Mouse (Mus musculus) heart, embryonic 11.5 days (tissue): ENCODE results near the gene Chst10. TPM values are rescaled to one million over a fixed set of nuclear protein-coding genes. Genes with fewer than 3 reads are reported as not detected.

Experiments
- ATAC-seq: fragments of 200-750 bp; cut with Nextera tagmentation; replicated peaks from 2 replicates; pipeline ENCODE4 v1.8.0; 2017; ENCODE audit warnings: moderate library complexity; ENCODE audit not compliant: insufficient number of reproducible peaks, low FRiP score, low TSS enrichment
- H3K27ac ChIP-seq: fragments of 300-500 bp; sonication (generic); 2 replicates; pipeline ENCODE4 v1.5.1; 2014; ENCODE audit warnings: mild to moderate bottlenecking, low read depth, low read length
- H3K27me3 ChIP-seq: fragments of 300-500 bp; sonication (generic); 2 replicates; pipeline ENCODE4 v1.6.1; 2014; ENCODE audit warnings: mild to moderate bottlenecking, low read length, mixed read lengths; ENCODE audit not compliant: control insufficient read depth, insufficient read depth
- H3K36me3 ChIP-seq: fragments of 300-500 bp; sonication (generic); 2 replicates; pipeline ENCODE4 v1.6.1; 2014; ENCODE audit warnings: mild to moderate bottlenecking, low read length, moderate library complexity, mixed read lengths; ENCODE audit not compliant: control insufficient read depth, insufficient read depth
- H3K4me1 ChIP-seq: fragments of 300-500 bp; sonication (generic); 2 replicates; pipeline ENCODE4 v1.6.1; 2014; ENCODE audit warnings: low read length; ENCODE audit not compliant: control insufficient read depth, insufficient read depth
- H3K4me2 ChIP-seq: fragments of 300-500 bp; sonication (generic); 2 replicates; pipeline ENCODE4 v1.6.1; 2014; ENCODE audit warnings: mild to moderate bottlenecking, moderate library complexity
- H3K4me3 ChIP-seq: fragments of 300-500 bp; sonication (generic); 2 replicates; pipeline ENCODE4 v1.5.1; 2014; ENCODE audit warnings: low read depth, low read length
- H3K9ac ChIP-seq: fragments of 300-500 bp; sonication (generic); 2 replicates; pipeline ENCODE4 v1.6.1; 2014; ENCODE audit warnings: mild to moderate bottlenecking, low read depth, low read length, moderate library complexity
- H3K9me3 ChIP-seq: fragments of 300-500 bp; sonication (generic); replicated peaks from 2 replicates; pipeline ENCODE4 v1.6.1; 2016; ENCODE audit warnings: low read length; ENCODE audit not compliant: control insufficient read depth
- WGBS: fragments of 180-500 bp; shearing (Covaris S2); extraction: QIAGEN DNeasy Blood & Tissue Kit; methylation state at CpG from one replicate; pipeline ENCODE4 v1.1.7; 2014; ENCODE audit not compliant: insufficient replicate concordance; 5-methylcytosine and 5-hydroxymethylcytosine counted together
- polyA plus RNA-seq: library from polyadenylated mRNA; unstranded; fragments of >200 nt; fragmentation: Nextera tagmentation; extraction: Ambion mirVana; gene quantifications from 2 replicates; pipeline ENCODE4 v1.2.1, GENCODE M21; 2014

Gene Chst10
- polyA plus RNA-seq, 1 experiment from 2014 or later, result 7.1 TPM

DNA sequence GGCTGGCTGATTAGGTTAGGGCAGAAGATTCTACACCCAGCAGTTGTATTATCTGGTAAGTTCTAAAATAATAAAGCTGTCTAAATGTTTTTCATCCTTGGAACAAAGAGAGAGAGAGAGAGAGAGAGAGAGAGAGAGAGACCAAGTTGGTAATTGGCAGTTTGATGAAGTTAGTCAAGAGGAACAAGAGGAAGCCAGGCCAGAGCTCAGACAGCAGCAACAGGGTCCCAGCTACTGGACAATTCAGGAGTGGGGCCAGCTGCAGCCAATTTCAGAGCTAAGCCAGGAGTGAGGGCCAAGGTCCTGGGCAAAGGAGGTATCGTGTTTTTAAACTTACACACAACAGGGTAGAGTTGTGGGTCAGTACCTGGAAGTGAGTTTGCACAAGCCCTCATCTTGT is 55.1 kb downstream of the Chst10 start:
- no peak for ATAC-seq
- 64% methylated on average over 1 of the region's 1 CpGs for WGBS
- Histone ChIP-seq H3K4me2 (no peak overlapping the region), H3K9ac (no peak overlapping the region), H3K36me3 (no peaks in the 10 kb centered on the region), H3K27me3 (peaks cover 5% of the 10 kb centered on the region; the same call in 1 of the 2 replicates), H3K4me1 (no peaks in the 10 kb centered on the region), H3K9me3 (no peaks in the 10 kb centered on the region), H3K27ac (no peak overlapping the region), H3K4me3 (no peak overlapping the region)

DNA sequence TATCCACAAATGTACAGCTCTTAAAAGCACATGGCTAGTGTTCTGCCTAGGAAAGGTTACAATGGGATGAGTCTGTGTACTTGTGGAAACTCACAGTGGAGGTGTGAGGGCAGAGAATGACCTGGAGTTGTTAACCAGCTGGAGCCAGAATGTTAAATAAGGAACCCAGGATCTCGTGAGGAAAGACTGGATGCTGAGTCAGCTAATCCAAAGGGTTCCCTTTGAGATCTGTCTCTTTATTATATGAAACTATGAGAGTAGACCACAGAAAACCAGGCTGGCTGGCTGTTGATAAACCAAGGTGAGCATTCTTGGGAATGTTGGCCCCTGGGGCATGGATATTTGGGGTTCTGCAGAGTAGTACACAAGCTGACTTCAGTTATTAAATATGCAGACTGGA is 58.0 kb downstream of the Chst10 start:
- Histone ChIP-seq H3K4me2 (no peak overlapping the region), H3K4me3 (no peak overlapping the region), H3K36me3 (no peaks in the 10 kb centered on the region), H3K9ac (no peak overlapping the region), H3K27me3 (peaks cover 31% of the 10 kb centered on the region), H3K27ac (no peak overlapping the region), H3K9me3 (no peaks in the 10 kb centered on the region), H3K4me1 (no peaks in the 10 kb centered on the region; the same call in none of the 2 replicates)
- no peak for ATAC-seq
- WGBS, result 24% methylated on average over 1 of the region's 1 CpGs

DNA sequence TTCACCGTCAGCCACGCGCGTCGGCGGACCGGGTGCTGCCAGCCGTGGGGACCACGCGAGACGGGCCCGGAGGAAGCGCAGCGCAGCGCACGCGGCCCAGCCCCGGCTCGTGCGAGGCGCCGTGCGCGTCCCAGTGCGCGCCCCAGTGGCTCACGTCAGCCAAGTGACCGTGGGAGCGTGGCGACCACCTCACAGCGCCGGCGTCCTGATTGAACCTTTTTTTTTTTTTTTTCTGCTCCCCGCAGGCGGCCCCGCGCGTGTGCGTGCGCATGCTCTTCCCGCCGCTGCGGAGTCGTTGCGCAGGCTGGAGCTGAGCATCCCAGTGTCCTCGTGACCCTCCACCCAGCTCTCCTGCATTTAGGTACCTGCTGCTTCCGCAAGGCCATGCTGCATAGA is 61.5 kb downstream of the Chst10 start, which contains the start of gene Lonrf2:
Lonrf2 (minus strand) TSS at position 235 of the 396 bp plus-strand sequence.
- WGBS, result 2% methylated on average over 44 of the region's 47 CpGs
- no peaks in the 10 kb centered on the region for H3K9me3 ChIP-seq
- H3K36me3 ChIP-seq, result no peaks in the 10 kb centered on the region
- peaks cover 33% of the 10 kb centered on the region for H3K27me3 ChIP-seq
- peak within 1 kb of the TSS; percentile 74 for H3K4me3 ChIP-seq
- no peak within 1 kb of the TSS for H3K27ac ChIP-seq
- peak within 1 kb of the TSS; percentile 77 for H3K9ac ChIP-seq
- ATAC-seq, result peak; percentile 49; the same call in 1 of the 2 replicates
- no peaks in the 10 kb centered on the region; the same call in none of the 2 replicates for H3K4me1 ChIP-seq
- peak within 1 kb of the TSS; percentile 100 for H3K4me2 ChIP-seq

DNA sequence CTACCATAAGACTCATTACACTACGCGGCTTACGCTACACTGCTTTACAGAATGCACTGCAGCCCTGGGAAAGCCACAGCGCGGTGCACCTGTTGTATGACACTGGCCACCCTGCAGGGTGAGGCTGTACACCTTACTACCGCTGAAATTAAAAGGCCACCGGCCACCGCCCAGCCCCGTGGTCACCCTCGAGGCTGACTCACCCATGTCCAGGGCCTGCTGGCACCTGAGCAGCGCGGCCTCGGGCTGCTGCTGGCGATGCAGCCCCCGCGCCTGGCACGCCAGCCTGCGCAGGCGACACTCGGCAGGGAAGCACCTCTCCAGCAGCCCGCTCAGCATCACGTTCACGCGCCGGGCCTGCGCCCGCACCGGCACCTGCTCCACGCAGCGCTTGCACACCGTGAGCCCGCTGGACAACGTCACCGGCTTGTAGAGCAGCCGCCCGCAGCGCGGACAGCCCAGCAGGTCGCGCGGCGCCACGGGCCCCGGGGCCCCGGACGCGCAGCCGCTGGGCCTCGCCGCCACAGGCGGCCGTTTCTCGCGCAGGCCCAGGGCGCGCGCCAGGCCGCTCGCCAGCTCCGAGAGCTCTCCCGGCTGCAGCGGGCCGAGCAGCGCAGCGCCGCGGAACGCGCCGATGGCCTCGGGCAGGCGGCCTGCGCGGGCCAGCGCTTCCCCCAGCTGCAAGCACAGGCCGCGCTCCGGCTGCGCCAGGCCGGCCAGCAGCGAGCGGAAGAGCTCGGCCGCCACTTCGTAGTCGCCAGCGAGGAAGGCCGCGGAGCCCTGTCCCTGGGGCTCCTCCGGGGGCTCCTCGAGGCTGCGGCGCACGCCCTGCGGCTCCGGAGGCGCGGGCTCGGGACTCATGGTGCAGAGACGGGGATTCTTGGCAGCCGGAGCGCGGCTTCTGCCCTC is 62.1 kb downstream of the Chst10 start:
- Histone ChIP-seq H3K4me1 (no peaks in the 10 kb centered on the region; the same call in none of the 2 replicates), H3K27ac (no peak overlapping the region), H3K9me3 (no peaks in the 10 kb centered on the region), H3K4me2 (peak overlapping the region; percentile 100), H3K4me3 (peak overlapping the region; percentile 74), H3K27me3 (peaks cover 33% of the 10 kb centered on the region), H3K9ac (peak overlapping the region; percentile 77), H3K36me3 (no peaks in the 10 kb centered on the region)
- 2% methylated on average over 90 of the region's 103 CpGs for WGBS
- ATAC-seq, result peak; percentile 42

DNA sequence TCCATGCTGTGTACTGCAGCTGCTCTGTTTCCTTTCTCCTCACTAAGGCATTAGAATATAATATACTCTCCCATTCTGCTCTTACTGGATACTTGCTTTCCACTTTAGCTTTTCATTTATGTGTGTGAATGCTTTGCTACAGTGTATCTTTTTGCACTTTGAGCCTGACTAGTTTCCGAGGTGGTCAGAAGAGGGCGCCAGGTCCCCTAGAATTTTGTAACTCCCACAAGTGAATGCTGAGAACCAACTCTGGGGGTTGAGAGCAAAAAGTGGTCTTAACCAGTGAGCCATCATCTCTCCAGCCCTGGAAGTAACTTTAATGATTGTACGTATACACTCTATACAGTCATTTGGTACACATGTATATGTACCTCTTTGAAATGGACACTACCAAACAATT is 63.1 kb downstream of the Chst10 start:
- Histone ChIP-seq H3K27ac (no peak overlapping the region), H3K4me2 (peak overlapping the region; percentile 100), H3K4me1 (no peaks in the 10 kb centered on the region; the same call in none of the 2 replicates), H3K9ac (no peak overlapping the region), H3K36me3 (no peaks in the 10 kb centered on the region), H3K27me3 (peaks cover 33% of the 10 kb centered on the region), H3K4me3 (no peak overlapping the region), H3K9me3 (no peaks in the 10 kb centered on the region)
- 28% methylated on average over 3 of the region's 3 CpGs for WGBS
- ATAC-seq, result no peak

DNA sequence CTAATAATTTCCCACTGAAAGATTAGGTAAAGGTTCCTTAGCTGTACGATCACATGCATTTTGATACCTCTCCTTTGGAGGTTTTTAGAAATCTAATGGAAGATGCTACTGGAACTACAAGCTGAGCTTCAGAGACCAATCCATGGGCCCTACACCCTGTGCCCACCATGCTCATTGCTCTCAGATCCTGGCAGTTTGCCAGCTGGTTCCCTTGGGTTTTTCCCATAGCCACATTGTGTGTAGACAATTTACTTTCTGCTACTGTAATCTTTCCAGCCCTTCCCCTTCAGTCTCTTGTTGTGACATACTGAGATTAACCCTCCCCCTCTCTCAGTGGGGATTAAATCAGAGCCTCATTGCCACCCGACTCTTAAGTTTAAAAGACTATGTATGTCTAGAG is 73.0 kb downstream of the Chst10 start:
- H3K27ac ChIP-seq, result no peak overlapping the region
- H3K4me3 ChIP-seq, result no peak overlapping the region
- no peak overlapping the region for H3K4me2 ChIP-seq
- H3K9ac ChIP-seq, result no peak overlapping the region
- H3K4me1 ChIP-seq, result no peaks in the 10 kb centered on the region
- H3K27me3 ChIP-seq, result no peaks in the 10 kb centered on the region
- ATAC-seq, result no peak
- no peaks in the 10 kb centered on the region for H3K36me3 ChIP-seq
- WGBS, result 61% methylated on average over 2 of the region's 2 CpGs
- no peaks in the 10 kb centered on the region for H3K9me3 ChIP-seq

DNA sequence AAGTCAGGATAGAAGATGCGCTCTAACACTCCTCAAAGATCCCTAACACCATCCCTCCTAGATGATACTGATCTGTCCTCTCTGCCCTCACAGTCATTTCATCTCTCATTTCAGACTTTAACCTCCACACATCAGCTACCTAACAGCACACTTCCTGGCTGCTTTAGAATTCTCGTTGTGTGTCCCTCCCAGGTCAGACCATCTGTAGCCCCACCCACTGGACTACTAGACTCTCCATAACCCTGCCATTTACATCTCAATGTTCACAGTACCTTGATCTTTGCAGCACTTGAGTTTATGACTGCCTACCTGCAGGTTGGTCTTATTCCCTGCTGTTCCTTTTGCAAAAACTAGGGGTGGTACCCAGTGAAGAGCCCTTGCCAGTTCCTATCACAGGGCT is 74.1 kb downstream of the Chst10 start:
- 67% methylated on average over 2 of the region's 2 CpGs for WGBS
- H3K4me1 ChIP-seq, result no peaks in the 10 kb centered on the region
- H3K9me3 ChIP-seq, result no peaks in the 10 kb centered on the region
- no peak overlapping the region for H3K4me3 ChIP-seq
- no peak overlapping the region for H3K27ac ChIP-seq
- H3K27me3 ChIP-seq, result no peaks in the 10 kb centered on the region
- no peaks in the 10 kb centered on the region for H3K36me3 ChIP-seq
- H3K4me2 ChIP-seq, result no peak overlapping the region
- ATAC-seq, result no peak
- no peak overlapping the region for H3K9ac ChIP-seq

DNA sequence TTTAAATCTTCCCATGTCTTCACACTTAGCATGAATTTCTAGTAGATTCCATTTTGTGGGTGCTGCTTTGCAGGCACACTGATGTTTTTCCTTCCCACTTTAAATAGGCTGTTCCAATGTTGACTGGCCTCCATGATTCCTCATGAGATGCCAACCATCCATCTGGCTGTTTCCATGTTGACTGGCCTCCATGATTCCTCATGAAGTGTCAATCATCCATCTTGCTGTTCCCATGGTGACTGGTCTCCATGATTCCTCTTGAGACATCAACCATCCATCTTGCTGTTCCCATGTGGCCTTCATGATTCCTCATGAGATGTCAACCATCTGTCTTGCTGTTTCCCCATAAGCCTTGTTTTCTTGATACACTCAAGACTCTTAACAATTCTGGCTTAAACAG is 78.3 kb downstream of the Chst10 start:
- no peak for ATAC-seq
- Histone ChIP-seq H3K9ac (no peak overlapping the region), H3K4me2 (no peak overlapping the region), H3K27me3 (no peaks in the 10 kb centered on the region), H3K36me3 (no peaks in the 10 kb centered on the region), H3K4me3 (no peak overlapping the region), H3K4me1 (peaks cover 4% of the 10 kb centered on the region; the same call in 1 of the 2 replicates), H3K9me3 (no peaks in the 10 kb centered on the region), H3K27ac (no peak overlapping the region)

DNA sequence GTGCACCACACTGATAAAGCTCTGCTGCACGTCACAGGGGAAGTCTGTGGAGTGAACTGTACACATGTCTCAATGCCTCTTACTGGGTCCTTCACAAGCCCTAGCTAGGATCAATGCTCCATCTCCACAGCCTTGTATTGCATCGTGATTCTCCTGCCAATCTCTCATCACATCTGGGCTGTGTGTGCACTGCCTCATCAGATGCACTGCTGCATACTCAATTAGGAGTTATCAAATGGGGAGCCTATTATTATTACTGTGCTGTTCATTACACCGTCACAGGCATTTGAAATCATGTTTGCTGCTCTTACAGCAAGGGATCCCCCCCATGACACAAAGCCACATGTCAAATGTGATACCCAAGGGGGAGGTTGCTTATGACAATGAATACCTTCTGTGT is 80.3 kb downstream of the Chst10 start:
- Histone ChIP-seq H3K27me3 (no peaks in the 10 kb centered on the region), H3K27ac (no peak overlapping the region), H3K4me2 (no peak overlapping the region), H3K36me3 (no peaks in the 10 kb centered on the region), H3K9ac (no peak overlapping the region), H3K9me3 (no peaks in the 10 kb centered on the region), H3K4me1 (peaks cover 4% of the 10 kb centered on the region; the same call in 1 of the 2 replicates), H3K4me3 (no peak overlapping the region)
- no peak for ATAC-seq
- WGBS, result 72% methylated on average over 3 of the region's 3 CpGs
